Mouse (Mus musculus) gastrocnemius, adult 2 months (tissue): Measurements from ENCODE around the gene Olfr45. TPM values are rescaled to one million over a fixed set of nuclear protein-coding genes. Genes with fewer than 3 reads are reported as not detected.
"Not testable (repeated sequence)": the region's sequence is repeated elsewhere in the genome, so short reads cannot be mapped to it uniquely, and the experiment has no call there.

Experiments
- DNase-seq: peaks from one replicate; pipeline ENCODE4 v3.0.0; 2022
- H3K27ac ChIP-seq: fragments of 200-600 bp; 2 replicates; pipeline ENCODE4 v1.8.1; 2022; ENCODE audit warnings: mild to moderate bottlenecking
- H3K4me3 ChIP-seq: fragments of 200-600 bp; 2 replicates; pipeline ENCODE4 v1.8.1; 2022; ENCODE audit warnings: mild to moderate bottlenecking, moderate library complexity
- CTCF ChIP-seq: fragments of 200-600 bp; IDR thresholded peaks from 2 replicates; pipeline ENCODE4 v1.8.1; 2022; ENCODE audit warnings: antibody characterized with exemption, mild to moderate bottlenecking, moderate library complexity
- intact Hi-C: fragments of 180-260 bp; cut with DNase I; formaldehyde crosslinking; loops from one replicate; pipeline ENCODE4 v1.15.1; 2025
- long read RNA-seq, 2 experiments: library from polyadenylated mRNA; stranded (forward); transcript quantifications; one replicate each; pipeline ENCODE4 v2.0.0; 2021
- total RNA-seq, 2 experiments: library from RNA; stranded (reverse); gene quantifications; 2 replicates each; pipeline ENCODE4 v1.2.3; 2021

Gene Olfr45
- not detected for total RNA-seq
- long read RNA-seq, experiment 1: 0 reads
- long read RNA-seq, experiment 2: 0 reads

- no peak for DNase-seq
- Histone ChIP-seq H3K27ac (no peak within 1 kb of the TSS), H3K4me3 (no peak within 1 kb of the TSS)
- intact Hi-C loops: no loop called here
- TF ChIP-seq CTCF: no peak
These were observed at the start of gene Olfr45 for GRCm38 (mm10) chr7:140681651-140682050. Gene Olfr45, plus strand, starts transcription at chr7:140681951.

- intact Hi-C loops: no loop called here
- no peak for DNase-seq
- Histone ChIP-seq H3K4me3 (no peak within 1 kb of the TSS), H3K27ac (no peak within 1 kb of the TSS)
- TF ChIP-seq CTCF: no peak
These were observed 35.6 kb upstream of the Olfr45 start, which contains the start of gene Olfr53 for GRCm38 (mm10) chr7:140646152-140646551. Gene Olfr53, plus strand, starts transcription at chr7:140646452.

- H3K4me3 ChIP-seq: no peak within 1 kb of the TSS
- no peak for TF ChIP-seq CTCF
- no peak for DNase-seq
- intact Hi-C loops: no loop called here
- no peak within 1 kb of the TSS for H3K27ac ChIP-seq
These were observed 22.1 kb upstream of the Olfr45 start, which contains the start of gene Olfr539 for GRCm38 (mm10) chr7:140659630-140660029. Gene Olfr539, plus strand, starts transcription at chr7:140659930.

- DNase-seq, H3K27ac ChIP-seq, intact Hi-C loops, H3K4me3 ChIP-seq: not testable (repeated sequence)
These were observed 11.1 kb upstream of the Olfr45 start for GRCm38 (mm10) chr7:140670693-140671092.

GRCm38 (mm10) chr7:140675863-140676262, 5.9 kb upstream of the Olfr45 start:
- intact Hi-C loops: no loop called here
- no peak for TF ChIP-seq CTCF

GRCm38 (mm10) chr7:140679591-140679990, 2.2 kb upstream of the Olfr45 start:
- H3K4me3 ChIP-seq, intact Hi-C loops, H3K27ac ChIP-seq, DNase-seq: not testable (repeated sequence)

More at GRCm38 (mm10) chr7:140675863-140676262, 5.9 kb upstream of the Olfr45 start:
- DNase-seq: no peak
- Histone ChIP-seq H3K27ac (no peak overlapping the region), H3K4me3 (no peak overlapping the region)

GRCm38 (mm10) chr7:140696967-140697366, 15.2 kb downstream of the Olfr45 start, which contains the start of gene Olfr541:
Gene Olfr541, plus strand, starts transcription at chr7:140697267.
- intact Hi-C loops: no loop called here
- no peak for TF ChIP-seq CTCF
- DNase-seq: no peak
- no peak within 1 kb of the TSS for H3K27ac ChIP-seq
- H3K4me3 ChIP-seq: no peak within 1 kb of the TSS

- Histone ChIP-seq H3K4me3 (no peak overlapping the region), H3K27ac (no peak overlapping the region)
- no peak for TF ChIP-seq CTCF
- no peak for DNase-seq
- intact Hi-C loops: no loop called here
These were observed 24.6 kb downstream of the Olfr45 start for GRCm38 (mm10) chr7:140706348-140706747.

- no peak for TF ChIP-seq CTCF
- H3K27ac ChIP-seq: no peak overlapping the region
- intact Hi-C loops: no loop called here
- H3K4me3 ChIP-seq: no peak overlapping the region
- DNase-seq: no peak
These were observed 26.0 kb downstream of the Olfr45 start for GRCm38 (mm10) chr7:140707536-140708284.

GRCm38 (mm10) chr7:140717155-140718055, 35.7 kb downstream of the Olfr45 start:
- no peak for DNase-seq
- H3K4me3 ChIP-seq: no peak overlapping the region
- no peak for TF ChIP-seq CTCF
- intact Hi-C loops: no loop called here
- H3K27ac ChIP-seq: no peak overlapping the region

GRCm38 (mm10) chr7:140721095-140721494, 39.3 kb downstream of the Olfr45 start:
- DNase-seq: no peak
- intact Hi-C loops: no loop called here
- Histone ChIP-seq H3K27ac (no peak overlapping the region), H3K4me3 (no peak overlapping the region)
- TF ChIP-seq CTCF: no peak

- no peak overlapping the region for H3K27ac ChIP-seq
- no peak overlapping the region for H3K4me3 ChIP-seq
- intact Hi-C loops: no loop called here
- no peak for TF ChIP-seq CTCF
- DNase-seq: no peak
These were observed 43.8 kb downstream of the Olfr45 start for GRCm38 (mm10) chr7:140725558-140725957.

GRCm38 (mm10) chr7:140733162-140733561, 51.4 kb downstream of the Olfr45 start:
- H3K27ac ChIP-seq: no peak overlapping the region
- DNase-seq: no peak
- peak; percentile 1; the same call in 1 of the 2 replicates for TF ChIP-seq CTCF
- no peak overlapping the region for H3K4me3 ChIP-seq
- intact Hi-C loops: no loop called here

Other genes with a start within 250 kb of the Olfr45 start
- not detected for gene Olfr533, start 218.6 kb upstream of the Olfr45 start, total RNA-seq
- not detected for gene Olfr535, start 197.7 kb upstream of the Olfr45 start, total RNA-seq
- gene Olfr536, start 174.6 kb upstream of the Olfr45 start, total RNA-seq: not detected
- gene Olfr538, start 114.1 kb upstream of the Olfr45 start, total RNA-seq: not detected
- not detected for gene Olfr46, start 80.7 kb upstream of the Olfr45 start, total RNA-seq
- gene Olfr61, start 53.0 kb upstream of the Olfr45 start, total RNA-seq: not detected
- gene Olfr53, start 35.5 kb upstream of the Olfr45 start, total RNA-seq: not detected
- not detected for gene Olfr539, start 22.0 kb upstream of the Olfr45 start, total RNA-seq
- gene Olfr541, start 15.3 kb downstream of the Olfr45 start, total RNA-seq: not detected
- gene Cyp2e1, start 81.8 kb downstream of the Olfr45 start, total RNA-seq: 1 to 10 TPM; 2.6 to 8.8 TPM
- not detected for gene Syce1, start 105.9 kb downstream of the Olfr45 start, total RNA-seq
- gene Zfp941, start 140.2 kb downstream of the Olfr45 start, total RNA-seq: not detected
- gene Urah, start 153.1 kb downstream of the Olfr45 start, total RNA-seq: not detected
- not detected for gene Scgb1c1, start 163.6 kb downstream of the Olfr45 start, total RNA-seq
- not detected for gene Odf3, start 165.9 kb downstream of the Olfr45 start, total RNA-seq
- not detected for gene Gm45785, start 174.4 kb downstream of the Olfr45 start, total RNA-seq
- gene Ric8a, start 175.0 kb downstream of the Olfr45 start, total RNA-seq: 10 to 100 TPM; 12.7 TPM
- 1 to 10 TPM; 6.0 to 6.9 TPM for gene Bet1l, start 175.6 kb downstream of the Olfr45 start, total RNA-seq
- gene Psmd13, start 200.0 kb downstream of the Olfr45 start, total RNA-seq: 10 to 100 TPM; 84.5 to 89.3 TPM
- gene Sirt3, start 200.4 kb downstream of the Olfr45 start, total RNA-seq: 10 to 100 TPM; 20.4 to 27.3 TPM
- gene Cox8b, start 218.5 kb downstream of the Olfr45 start, total RNA-seq: 1,000 to 10,000 TPM; 2,055 to 2,295 TPM
- not detected for gene Nlrp6, start 239.0 kb downstream of the Olfr45 start, total RNA-seq